Mouse (Mus musculus): ENCODE data around the gene Mab21l2. TPM values are rescaled to one million over a fixed set of nuclear protein-coding genes. Genes with fewer than 3 reads are reported as not detected.

The Mab21l2 gene
- polyA plus RNA-seq, 2 experiments, result 31.8 to 38.6 TPM

- no peak for ATAC-seq (ENCODE audit: low FRiP score, low read depth)
- Histone ChIP-seq H3K4me1 (ENCODE audit: control insufficient read depth, insufficient read depth, low read length) (peaks cover 17% of the 10 kb centered on the region), H3K27me3 (ENCODE audit: control insufficient read depth, insufficient read depth, low read length) (no peaks in the 10 kb centered on the region), H3K9me3 (ENCODE audit: control insufficient read depth, low read length) (no peaks in the 10 kb centered on the region), H3K4me2 (replicated peaks; ENCODE audit: low read depth, low read length, severe bottlenecking) (peak overlapping the region; percentile 68), H3K27ac (replicated peaks; ENCODE audit: low read depth, low read length) (peak overlapping the region; percentile 99), H3K36me3 (ENCODE audit: control insufficient read depth, insufficient read depth, low read length) (peaks cover 2% of the 10 kb centered on the region; the same call in 1 of the 2 replicates), H3K4me3 (replicated peaks; ENCODE audit: low read length) (peak overlapping the region; percentile 71), H3K9ac (ENCODE audit: low read depth, low read length, severe bottlenecking) (peak overlapping the region; percentile 98)
- 0 out of 2 replicates have a peak, but pooled peaks have one; percentile 18 for TF ChIP-seq POLR2A (IDR thresholded peaks at IDR 0.05; ENCODE audit: borderline replicate concordance, extremely low read depth, insufficient read depth, insufficient read length)
- under 1% methylated on average over 42 of the region's 45 CpGs for WGBS
- DNase-seq (ENCODE audit: low spot score), result no peak
Observed at GRCm38 (mm10) chr3:86546471-86547250, 1.8 kb downstream of the Mab21l2 start.

- Histone ChIP-seq H3K4me1 (ENCODE audit: control insufficient read depth, insufficient read depth, low read length) (peaks cover 11% of the 10 kb centered on the region; the same call in 1 of the 2 replicates), H3K36me3 (ENCODE audit: control insufficient read depth, insufficient read depth, low read length) (peaks cover 2% of the 10 kb centered on the region; the same call in 1 of the 2 replicates), H3K27ac (replicated peaks; ENCODE audit: low read depth, low read length) (peak overlapping the region; percentile 99), H3K4me3 (replicated peaks; ENCODE audit: low read length) (peak overlapping the region; percentile 71), H3K9ac (ENCODE audit: low read depth, low read length, severe bottlenecking) (peak overlapping the region; percentile 98), H3K9me3 (ENCODE audit: control insufficient read depth, low read length) (no peaks in the 10 kb centered on the region), H3K4me2 (replicated peaks; ENCODE audit: low read depth, low read length, severe bottlenecking) (peak overlapping the region; percentile 68), H3K27me3 (ENCODE audit: control insufficient read depth, insufficient read depth, low read length) (no peaks in the 10 kb centered on the region)
- WGBS, result 7% methylated on average over 5 of the region's 5 CpGs
- no peak for DNase-seq (ENCODE audit: low spot score)
- no peak for TF ChIP-seq POLR2A (IDR thresholded peaks at IDR 0.05; ENCODE audit: borderline replicate concordance, extremely low read depth, insufficient read depth, insufficient read length)
- ATAC-seq (ENCODE audit: low FRiP score, low read depth), result no peak
Observed at GRCm38 (mm10) chr3:86545945-86546344, 2.5 kb downstream of the Mab21l2 start.

GRCm38 (mm10) chr3:86544785-86545184 is 3.6 kb downstream of the Mab21l2 start:
- ATAC-seq (ENCODE audit: low FRiP score, low read depth) (no peak), DNase-seq (ENCODE audit: low spot score) (peak; percentile 66)
- Histone ChIP-seq H3K4me3 (replicated peaks; ENCODE audit: low read length) (peak overlapping the region; percentile 44), H3K9me3 (ENCODE audit: control insufficient read depth, low read length) (no peaks in the 10 kb centered on the region), H3K4me2 (replicated peaks; ENCODE audit: low read depth, low read length, severe bottlenecking) (peak overlapping the region; percentile 40), H3K27me3 (ENCODE audit: control insufficient read depth, insufficient read depth, low read length) (no peaks in the 10 kb centered on the region), H3K4me1 (ENCODE audit: control insufficient read depth, insufficient read depth, low read length) (0 out of 2 replicates have a peak, but pooled peaks cover 2% of the 10 kb centered on the region), H3K36me3 (ENCODE audit: control insufficient read depth, insufficient read depth, low read length) (peaks cover 2% of the 10 kb centered on the region; the same call in 1 of the 2 replicates), H3K27ac (replicated peaks; ENCODE audit: low read depth, low read length) (peak overlapping the region; percentile 77), H3K9ac (ENCODE audit: low read depth, low read length, severe bottlenecking) (peak overlapping the region; percentile 66)
- 13% methylated on average over 3 of the region's 3 CpGs for WGBS
- TF ChIP-seq POLR2A (IDR thresholded peaks at IDR 0.05; ENCODE audit: borderline replicate concordance, extremely low read depth, insufficient read depth, insufficient read length), result no peak

- Histone ChIP-seq H3K27me3 (ENCODE audit: control insufficient read depth, insufficient read depth, low read length) (no peaks in the 10 kb centered on the region), H3K36me3 (ENCODE audit: control insufficient read depth, insufficient read depth, low read length) (peaks cover 2% of the 10 kb centered on the region; the same call in 1 of the 2 replicates), H3K9me3 (ENCODE audit: control insufficient read depth, low read length) (no peaks in the 10 kb centered on the region), H3K4me1 (ENCODE audit: control insufficient read depth, insufficient read depth, low read length) (peaks cover 14% of the 10 kb centered on the region), H3K4me3 (replicated peaks; ENCODE audit: low read length) (peak overlapping the region; percentile 27; the same call in 1 of the 2 replicates), H3K27ac (replicated peaks; ENCODE audit: low read depth, low read length) (0 out of 2 replicates have a peak overlapping the region, but pooled peaks have one; percentile 9), H3K4me2 (replicated peaks; ENCODE audit: low read depth, low read length, severe bottlenecking) (peak overlapping the region; percentile 41; the same call in 1 of the 2 replicates), H3K9ac (ENCODE audit: low read depth, low read length, severe bottlenecking) (peak overlapping the region; percentile 49; the same call in 1 of the 2 replicates)
- no peak for TF ChIP-seq POLR2A (IDR thresholded peaks at IDR 0.05; ENCODE audit: borderline replicate concordance, extremely low read depth, insufficient read depth, insufficient read length)
- ATAC-seq (ENCODE audit: low FRiP score, low read depth), result no peak
- WGBS, result 30% methylated on average over 1 of the region's 1 CpGs
- no peak for DNase-seq (ENCODE audit: low spot score)
Observed at GRCm38 (mm10) chr3:86541863-86542397, 6.5 kb downstream of the Mab21l2 start.

GRCm38 (mm10) chr3:86541074-86541614 is 7.3 kb downstream of the Mab21l2 start:
- peak overlapping the region; percentile 10; the same call in 1 of the 2 replicates for H3K4me3 ChIP-seq (replicated peaks; ENCODE audit: low read length)
- peaks cover 14% of the 10 kb centered on the region for H3K4me1 ChIP-seq (ENCODE audit: control insufficient read depth, insufficient read depth, low read length)
- H3K9ac ChIP-seq (ENCODE audit: low read depth, low read length, severe bottlenecking), result peak overlapping the region; percentile 41; the same call in 1 of the 2 replicates
- TF ChIP-seq POLR2A (IDR thresholded peaks at IDR 0.05; ENCODE audit: borderline replicate concordance, extremely low read depth, insufficient read depth, insufficient read length), result no peak
- H3K9me3 ChIP-seq (ENCODE audit: control insufficient read depth, low read length), result no peaks in the 10 kb centered on the region
- no peak overlapping the region for H3K27ac ChIP-seq (replicated peaks; ENCODE audit: low read depth, low read length)
- no peak for ATAC-seq (ENCODE audit: low FRiP score, low read depth)
- WGBS, result 66% methylated on average over 4 of the region's 4 CpGs
- no peaks in the 10 kb centered on the region for H3K36me3 ChIP-seq (ENCODE audit: control insufficient read depth, insufficient read depth, low read length)
- H3K27me3 ChIP-seq (ENCODE audit: control insufficient read depth, insufficient read depth, low read length), result no peaks in the 10 kb centered on the region
- DNase-seq (ENCODE audit: low spot score), result no peak
- H3K4me2 ChIP-seq (replicated peaks; ENCODE audit: low read depth, low read length, severe bottlenecking), result no peak overlapping the region; the same call in 1 of the 2 replicates

Measured in limb, embryonic 14.5 days (tissue).